Mouse (Mus musculus) lung, adult 18-20 months (tissue): ENCODE data around the gene Ccdc97.

Source experiments
- DNase-seq, 2 experiments: peaks; one replicate each; pipeline ENCODE4 v3.0.0; 2022; ENCODE audit warnings: mixed read lengths in 2 of 2

Ccdc97 gene

DNA sequence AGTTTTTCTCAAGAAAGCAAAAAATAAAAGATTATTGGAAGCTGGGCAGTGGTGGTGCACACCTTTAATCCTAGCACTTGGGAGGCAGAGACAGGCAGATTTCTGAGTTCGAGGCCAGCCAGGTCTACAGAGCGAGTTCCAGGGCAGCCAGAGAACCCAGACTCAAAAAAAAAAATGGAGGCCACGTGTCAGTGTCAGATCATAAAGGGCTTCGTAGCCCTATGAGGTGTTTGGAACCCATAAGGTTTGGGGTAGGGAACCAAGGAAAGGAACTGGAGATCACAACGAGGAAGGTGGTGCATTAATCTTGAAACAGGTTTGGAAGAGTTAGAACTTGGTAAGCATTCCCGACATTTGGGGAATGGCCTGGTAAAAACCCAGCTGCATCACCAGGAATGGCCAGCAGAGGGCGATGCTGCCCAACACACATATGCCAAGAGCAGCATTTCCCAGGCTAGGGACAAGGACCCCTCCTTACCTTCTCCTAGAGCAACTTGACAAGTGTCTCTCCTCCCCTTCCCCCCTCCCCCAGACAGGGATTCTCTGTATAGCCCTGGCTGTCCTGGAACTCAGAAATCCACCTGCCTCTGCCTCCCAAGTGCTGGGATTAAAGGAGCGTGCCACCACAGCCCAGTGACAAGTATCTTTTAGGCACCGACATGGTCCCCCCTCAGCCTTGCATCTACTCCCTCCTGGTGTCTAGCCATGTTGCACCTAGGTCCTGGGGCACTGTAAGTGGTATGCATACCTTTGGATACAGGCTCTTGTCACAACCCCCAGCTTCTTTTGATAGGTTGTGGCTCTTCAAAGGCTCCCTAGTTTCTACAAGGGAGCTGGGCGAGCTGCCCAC, 1.1 kb upstream of the Ccdc97 start:
- DNase-seq: peak; percentile 67 to 74

DNA sequence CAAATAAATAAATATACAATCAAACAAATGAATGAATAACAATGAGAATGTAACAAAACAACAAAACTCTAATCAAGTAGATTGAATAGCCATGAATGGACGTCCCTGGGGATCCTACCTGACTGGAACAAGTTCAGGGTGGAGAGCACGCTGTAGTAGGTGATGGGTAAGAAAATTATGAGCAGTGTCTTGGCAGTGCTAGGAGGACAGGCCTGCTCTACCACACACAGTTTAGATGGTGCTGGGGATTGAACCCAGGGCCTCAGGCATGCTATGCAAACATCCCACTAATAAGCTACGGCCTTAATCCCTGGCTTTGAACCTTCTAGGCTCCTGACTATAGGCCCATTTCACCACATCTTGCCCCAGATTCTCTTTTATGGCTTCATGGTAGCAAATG, 1.4 kb downstream of the Ccdc97 start:
- no peak for DNase-seq

GRCm38 (mm10) chr7:25715731-25716271, 3.1 kb downstream of the Ccdc97 start:
- no peak for DNase-seq

DNA sequence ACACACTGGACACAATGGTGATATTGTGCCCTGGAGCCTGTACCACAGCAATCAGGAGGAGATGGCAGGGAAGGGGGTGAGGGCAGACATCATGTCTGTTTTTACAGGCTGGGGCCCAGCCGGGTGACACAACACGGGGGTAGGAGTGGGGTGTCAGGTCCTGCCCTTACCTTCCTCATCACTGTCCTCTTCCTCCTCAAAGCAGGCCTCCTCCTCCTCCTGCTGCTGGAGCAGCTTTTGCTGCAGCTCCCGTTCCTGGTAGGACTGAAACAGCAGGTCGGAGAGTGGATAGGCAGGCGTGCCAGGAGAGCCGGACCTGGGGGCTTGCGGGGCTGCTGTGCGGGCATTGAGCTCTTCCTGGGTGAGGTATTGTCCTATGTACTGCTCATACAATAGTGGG, 4.3 kb downstream of the Ccdc97 start:
- no peak for DNase-seq

DNA sequence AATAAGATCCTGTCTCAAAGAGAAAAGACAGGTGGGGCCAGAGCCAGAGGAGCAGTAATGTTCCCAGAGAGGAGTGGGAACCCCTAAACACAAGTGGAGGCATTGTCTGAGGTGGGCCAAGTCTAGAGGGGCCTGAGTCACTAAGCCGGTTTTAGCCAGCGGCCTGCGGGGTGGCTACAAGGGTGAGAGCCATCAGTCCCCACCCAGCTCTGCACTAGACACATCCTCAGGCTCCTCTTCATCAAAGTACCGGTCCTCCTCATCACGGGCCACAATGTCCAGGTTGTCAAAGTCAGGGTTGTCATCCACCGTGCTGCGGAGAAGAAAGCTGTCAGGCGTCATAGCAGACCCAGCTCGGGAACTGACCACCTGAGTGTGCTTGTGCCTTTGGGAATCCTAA, 6.1 kb downstream of the Ccdc97 start:
- no peak for DNase-seq

- peak in 1 of 2 experiments; percentile 36 for DNase-seq
These were observed 7.1 kb downstream of the Ccdc97 start for GRCm38 (mm10) chr7:25711731-25712197.

GRCm38 (mm10) chr7:25711165-25711564, 7.7 kb downstream of the Ccdc97 start:
- no peak for DNase-seq

DNA sequence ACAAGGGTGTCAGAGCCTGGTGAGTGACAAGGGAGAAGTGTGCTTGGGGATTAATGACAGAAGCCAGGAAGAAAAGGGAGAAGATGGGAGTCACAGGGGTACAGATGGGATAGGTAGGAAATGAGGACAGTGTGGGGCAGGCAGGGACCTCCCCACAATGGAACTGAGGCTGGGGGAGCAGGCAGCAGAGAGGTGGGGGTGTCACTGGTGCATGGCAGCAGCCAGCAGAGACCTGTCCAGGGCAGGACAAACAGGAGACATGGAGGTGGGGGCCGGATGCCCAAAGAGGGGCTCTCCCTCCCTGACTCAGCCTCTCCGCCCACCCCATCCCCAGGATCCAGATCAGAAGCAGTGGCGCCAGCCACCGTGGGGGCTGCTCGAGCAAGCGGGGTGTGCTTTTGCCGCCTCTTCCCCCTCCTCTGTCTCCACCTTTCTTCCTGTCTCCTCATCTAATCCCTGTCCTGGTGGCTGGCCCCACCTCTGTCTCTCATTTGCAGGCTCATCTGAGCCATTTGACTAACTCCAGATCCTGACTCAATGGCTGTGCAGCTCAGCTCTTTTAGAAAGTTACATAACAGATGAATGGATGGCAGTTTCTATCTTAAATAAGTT, 8.3 kb downstream of the Ccdc97 start:
- DNase-seq: no peak

GRCm38 (mm10) chr7:25709961-25710360, 8.9 kb downstream of the Ccdc97 start:
- peak; percentile 49 to 68 for DNase-seq

GRCm38 (mm10) chr7:25707581-25708292, 11.2 kb downstream of the Ccdc97 start:
- DNase-seq: peak; percentile 67 to 72

DNA sequence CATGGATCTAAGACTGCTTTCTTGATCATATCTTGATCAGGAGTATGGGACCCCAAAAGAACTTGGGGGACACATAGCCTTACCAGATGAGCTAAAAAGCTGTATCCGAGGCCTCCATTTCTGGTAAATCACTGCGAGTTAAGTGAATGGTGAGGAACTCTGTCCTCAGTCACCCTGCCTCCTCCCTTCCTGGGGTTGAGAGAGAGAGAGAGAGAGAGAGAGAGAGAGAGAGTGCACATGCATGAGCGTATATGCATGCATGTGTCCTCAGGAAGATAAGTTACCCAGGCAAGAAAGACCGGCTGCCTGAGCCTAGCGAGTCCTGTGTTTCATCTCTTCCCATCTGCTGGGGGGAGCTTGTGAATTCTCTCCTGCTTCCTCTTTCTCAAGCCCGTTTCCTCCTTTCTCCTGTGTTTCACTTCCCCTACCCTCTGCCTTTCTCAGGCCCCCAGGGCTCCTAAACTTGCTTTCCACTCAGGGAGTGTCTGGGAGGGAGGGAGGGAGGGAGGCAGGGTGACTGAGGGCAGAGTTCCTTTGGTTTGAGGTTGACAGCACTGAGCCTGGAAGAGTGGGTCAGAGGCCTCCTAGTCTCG, 12.2 kb downstream of the Ccdc97 start:
- no peak for DNase-seq

DNA sequence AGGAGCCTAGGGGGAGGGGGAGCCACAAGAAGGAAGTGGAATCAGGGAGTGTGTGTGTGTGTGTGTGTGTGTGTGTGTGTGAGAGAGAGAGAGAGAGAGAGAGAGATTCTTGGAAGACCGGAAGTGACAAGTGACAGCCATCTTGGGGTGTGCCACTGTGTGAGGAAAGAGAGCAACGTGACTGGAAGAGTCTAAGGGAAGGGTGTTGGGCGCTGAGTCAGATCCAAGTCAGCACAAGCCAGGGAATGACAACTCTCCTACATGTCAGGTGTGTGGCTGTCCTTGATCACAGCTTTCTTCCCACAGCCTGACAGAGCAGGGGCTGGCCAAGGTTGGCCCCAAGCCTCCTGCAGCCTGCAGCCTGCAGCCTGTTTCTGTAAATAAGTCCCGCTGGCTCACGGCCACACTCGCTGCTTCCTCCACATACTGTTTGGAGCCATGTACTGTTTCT, 13.1 kb downstream of the Ccdc97 start:
- peak; percentile 58 to 60 for DNase-seq

DNA sequence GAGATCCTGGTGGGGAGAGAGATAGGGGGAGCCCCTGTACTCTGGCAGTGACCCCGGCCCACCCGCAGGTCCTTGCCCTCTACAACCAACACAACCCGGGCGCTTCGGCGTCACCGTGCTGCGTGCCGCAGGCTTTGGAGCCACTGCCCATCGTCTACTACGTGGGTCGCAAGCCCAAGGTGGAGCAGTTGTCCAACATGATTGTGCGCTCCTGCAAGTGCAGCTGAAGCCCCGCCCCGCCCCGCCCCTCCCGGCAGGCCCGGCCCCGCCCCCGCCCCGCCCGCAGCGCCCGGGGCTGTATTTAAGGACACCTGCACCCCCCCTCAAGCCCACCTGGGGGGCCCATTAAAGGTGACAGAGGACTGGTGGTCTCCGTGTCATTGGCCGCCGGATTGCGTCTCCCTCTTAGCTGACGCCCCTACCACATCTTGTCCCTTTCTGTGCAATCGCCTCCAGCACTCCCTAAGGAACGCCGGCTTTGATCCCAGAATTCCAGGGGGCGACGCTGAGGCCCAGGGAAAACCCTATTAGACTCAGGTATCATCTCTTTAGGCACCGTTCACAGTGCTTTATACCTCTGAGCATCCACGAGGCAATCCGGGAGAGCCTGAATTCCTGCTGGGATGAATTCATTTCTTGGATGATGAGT, 14.0 kb downstream of the Ccdc97 start:
- no peak for DNase-seq

- DNase-seq: no peak
These were observed 14.9 kb downstream of the Ccdc97 start for GRCm38 (mm10) chr7:25703793-25704494.

GRCm38 (mm10) chr7:25702350-25702749, 16.5 kb downstream of the Ccdc97 start:
- no peak for DNase-seq

DNA sequence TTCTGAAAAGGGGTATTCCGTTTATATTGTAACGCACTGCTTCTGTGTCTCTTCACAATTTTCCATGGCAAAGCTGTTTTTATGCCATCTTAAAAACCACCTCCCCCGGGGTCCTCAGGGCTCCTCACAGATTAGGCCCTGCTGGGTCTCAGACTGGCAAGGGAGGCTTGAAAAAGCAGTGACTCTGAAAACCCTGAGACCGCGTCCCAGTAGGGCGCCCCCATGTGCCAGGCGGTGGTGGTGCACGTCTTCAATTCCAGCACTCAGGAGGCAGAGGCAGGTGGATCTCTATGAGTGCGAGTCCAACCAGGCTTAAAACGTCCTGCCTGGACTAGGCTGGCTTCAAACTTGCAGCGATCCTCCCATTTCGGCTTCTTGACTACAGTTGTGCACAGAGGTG, 18.2 kb downstream of the Ccdc97 start:
- DNase-seq: peak in 1 of 2 experiments; percentile 5

- DNase-seq: peak in 1 of 2 experiments; percentile 9
These were observed 19.0 kb downstream of the Ccdc97 start for GRCm38 (mm10) chr7:25699851-25700250.

DNA sequence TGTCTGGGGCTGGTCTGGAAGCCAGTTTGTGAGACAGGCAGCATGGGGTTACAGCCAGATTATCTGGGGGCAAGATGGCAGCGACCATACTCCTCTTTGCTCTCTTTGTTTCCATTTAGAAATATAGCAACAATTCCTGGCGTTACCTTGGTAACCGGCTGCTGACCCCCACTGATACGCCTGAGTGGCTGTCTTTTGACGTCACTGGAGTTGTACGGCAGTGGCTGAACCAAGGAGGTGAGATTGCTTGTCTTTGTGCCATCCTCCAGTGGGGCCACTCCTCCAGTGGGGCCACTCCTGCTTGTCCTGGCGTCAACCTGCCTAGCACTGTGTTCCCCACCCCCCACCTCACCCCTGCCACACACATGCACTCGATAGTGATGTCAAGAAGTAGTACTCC, 24.8 kb downstream of the Ccdc97 start:
- no peak for DNase-seq

GRCm38 (mm10) chr7:25690051-25690450, 28.8 kb downstream of the Ccdc97 start:
- no peak for DNase-seq

- no peak for DNase-seq
These were observed 29.3 kb downstream of the Ccdc97 start for GRCm38 (mm10) chr7:25689603-25690021.

DNA sequence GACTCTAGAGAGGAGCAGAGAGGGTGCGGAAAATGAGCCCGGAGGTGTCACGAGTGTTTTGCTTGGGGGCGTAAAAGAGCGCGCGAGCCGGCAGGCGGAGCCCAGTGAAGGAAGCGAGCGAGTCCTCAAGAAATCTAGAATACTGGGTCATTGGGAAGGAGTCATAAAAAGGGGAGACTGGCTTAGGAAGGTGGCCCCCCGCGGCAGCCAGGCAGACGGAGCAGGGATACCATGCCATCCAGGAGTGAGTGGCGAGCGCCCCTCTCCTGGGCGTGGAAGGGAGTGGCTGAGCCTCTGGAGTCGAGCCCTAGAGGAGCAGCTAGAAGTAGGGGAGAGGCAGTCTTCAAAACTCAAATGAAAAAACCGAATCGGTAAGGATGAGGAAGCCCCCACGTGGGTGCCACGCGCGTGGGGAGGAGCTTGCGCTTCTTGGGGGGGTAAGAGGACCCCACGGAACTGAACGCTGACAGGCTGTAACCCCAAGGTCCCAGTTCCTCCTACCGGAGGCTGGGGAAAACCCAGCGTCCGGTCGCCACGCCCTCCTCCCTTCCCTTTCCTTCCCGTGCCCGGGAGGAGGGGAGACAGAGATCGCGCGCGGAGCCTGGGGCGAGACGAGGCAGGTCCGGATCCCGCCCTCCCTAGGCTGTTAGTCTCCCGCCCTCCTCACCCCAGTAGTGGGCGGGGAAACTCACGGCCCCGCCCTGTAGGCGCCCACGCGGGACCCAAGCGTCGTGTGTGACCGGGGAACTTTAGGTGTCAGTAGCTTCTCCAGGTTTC, 29.9 kb downstream of the Ccdc97 start:
- peak; percentile 89 to 93 for DNase-seq
